Mouse (Mus musculus): ENCODE results near the gene Sap18.
"Not testable (repeated sequence)": the region's sequence is repeated elsewhere in the genome, so short reads cannot be mapped to it uniquely, and the experiment has no call there.

DNA sequence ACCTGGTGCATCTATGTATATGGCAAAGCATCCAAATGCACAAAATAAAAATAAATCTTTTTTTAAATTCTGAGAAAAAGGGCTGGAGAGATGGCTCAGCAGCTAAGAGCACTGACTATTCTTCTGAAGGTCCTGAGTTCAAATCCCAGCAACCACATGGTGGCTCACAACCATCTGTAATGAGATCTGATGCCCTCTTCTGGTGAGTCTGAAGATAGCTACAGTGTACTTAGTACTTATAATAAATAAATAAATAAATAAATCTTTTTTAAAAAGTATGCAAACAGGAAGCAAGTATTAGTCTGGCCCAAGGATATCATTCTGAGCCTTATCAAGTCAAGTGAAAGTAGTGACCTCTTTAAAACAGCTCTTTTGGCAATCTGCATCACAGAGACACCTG, 58.1 kb downstream of the Sap18 start:
- not testable (repeated sequence) for TF ChIP-seq CTCF (IDR thresholded peaks at IDR 0.05; ENCODE audit: low read depth, low read length); GATA1 (IDR thresholded peaks at IDR 0.05; ENCODE audit: borderline replicate concordance, low read length); TAL1 (conservative IDR thresholded peaks at IDR 0.05; ENCODE audit: low read depth, low read length)
